Comparison of ENCODE assay signal across 8 mouse cellular contexts in the genomic region with DNA sequence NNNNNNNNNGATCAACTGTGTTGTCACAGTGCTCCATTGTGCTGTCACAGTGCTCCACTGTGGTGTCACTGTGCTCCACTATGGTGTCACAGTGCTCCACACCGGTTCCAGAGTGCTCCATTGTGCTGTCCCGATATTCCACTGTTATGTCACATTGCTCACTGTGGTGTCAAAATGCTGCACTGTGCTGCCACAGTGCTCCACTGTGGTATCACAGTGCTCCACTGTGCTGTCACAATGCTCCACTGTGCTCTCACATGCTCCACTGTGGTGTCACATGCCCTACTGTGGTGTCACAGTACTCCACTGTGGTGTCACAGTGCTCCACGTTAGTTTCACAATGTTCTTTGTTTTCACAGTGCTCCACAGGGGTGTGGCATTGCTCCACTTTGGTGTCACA.
DNase-seq lines count a peak whose midpoint lies in the region; ATAC-seq and TF ChIP-seq lines count a peak whose summit lies in the region.
"Had no signal": no experiment of that assay in that cellular context is flagged by ENCODE, and none has a peak within 500 bp of the region (broad histone marks: within the 10 kb centered on the region; RNA-seq: fewer than 3 reads in every experiment).

No protein-coding gene starts in this region.

- no peak for TF ChIP-seq POLR2A in limb, embryonic 14.5 days (IDR thresholded peaks at IDR 0.05; ENCODE audit: borderline replicate concordance, extremely low read depth, insufficient read depth, insufficient read length)

- no peak for DNase-seq in lung, embryonic 14.5 days
- DNase-seq in lung, postnatal 25 days (ENCODE audit: low spot score): no peak
- DNase-seq in limb, embryonic 14.5 days (ENCODE audit: low spot score): no peak
- DNase-seq in ovary, postnatal 10 days (ENCODE audit: low spot score): no peak
- DNase-seq in ovary, adult 18-20 months (ENCODE audit: low spot score): no peak
- DNase-seq: gastrocnemius, postnatal 14 days had no signal

- peaks cover 44% of the 10 kb centered on the region for H3K9me3 ChIP-seq in lung, embryonic 14.5 days (ENCODE audit: low read depth, low read length)
- H3K9me3 ChIP-seq in forebrain, embryonic 16.5 days (ENCODE audit: control insufficient read depth, low read length): peaks cover 35% of the 10 kb centered on the region
- peaks cover 49% of the 10 kb centered on the region for H3K9me3 ChIP-seq in limb, embryonic 14.5 days (ENCODE audit: control insufficient read depth, low read length)
- peaks cover 51% of the 10 kb centered on the region for H3K9me3 ChIP-seq in neural tube, embryonic 15.5 days (replicated peaks)

- no peak overlapping the region for H3K4me2 ChIP-seq in lung, embryonic 14.5 days
- no peak overlapping the region for H3K4me2 ChIP-seq in forebrain, embryonic 16.5 days (ENCODE audit: low read length)
- no peak overlapping the region for H3K4me2 ChIP-seq in limb, embryonic 14.5 days (replicated peaks; ENCODE audit: low read depth, low read length, severe bottlenecking)
- H3K4me2 ChIP-seq in neural tube, embryonic 15.5 days: no peak overlapping the region

- 68% methylated on average over 3 of the region's 3 CpGs for WGBS in lung, embryonic 14.5 days
- WGBS in forebrain, embryonic 16.5 days: 77% methylated on average over 3 of the region's 3 CpGs
- WGBS in limb, embryonic 14.5 days: 68% methylated on average over 3 of the region's 3 CpGs
- 74% methylated on average over 3 of the region's 3 CpGs for WGBS in neural tube, embryonic 15.5 days

- no peaks in the 10 kb centered on the region for H3K27me3 ChIP-seq in lung, embryonic 14.5 days (ENCODE audit: insufficient read depth, low read length)
- no peaks in the 10 kb centered on the region for H3K27me3 ChIP-seq in forebrain, embryonic 16.5 days (replicated peaks; ENCODE audit: control insufficient read depth, insufficient read depth, low read length)
- H3K27me3 ChIP-seq in limb, embryonic 14.5 days (ENCODE audit: control insufficient read depth, insufficient read depth, low read length): no peaks in the 10 kb centered on the region
- no peaks in the 10 kb centered on the region for H3K27me3 ChIP-seq in neural tube, embryonic 15.5 days (replicated peaks)

- no peak for TF ChIP-seq CTCF in lung, embryonic 14.5 days (IDR thresholded peaks at IDR 0.05; ENCODE audit: low read depth)

- no peaks in the 10 kb centered on the region for H3K4me1 ChIP-seq in lung, embryonic 14.5 days (ENCODE audit: insufficient read depth)
- H3K4me1 ChIP-seq in forebrain, embryonic 16.5 days (replicated peaks; ENCODE audit: control insufficient read depth, insufficient read depth, low read length): no peaks in the 10 kb centered on the region
- no peaks in the 10 kb centered on the region for H3K4me1 ChIP-seq in limb, embryonic 14.5 days (ENCODE audit: control insufficient read depth, insufficient read depth, low read length)
- no peaks in the 10 kb centered on the region for H3K4me1 ChIP-seq in neural tube, embryonic 15.5 days

- ATAC-seq in lung, embryonic 14.5 days (ENCODE audit: insufficient read depth): peak; percentile 33; the same call in 1 of the 2 replicates
- ATAC-seq in forebrain, embryonic 16.5 days: peak; percentile 43; the same call in 1 of the 2 replicates
- peak; percentile 43; the same call in 1 of the 2 replicates for ATAC-seq in limb, embryonic 14.5 days (ENCODE audit: low FRiP score, low read depth)
- ATAC-seq in neural tube, embryonic 15.5 days (ENCODE audit: low FRiP score): 0 out of 2 replicates have a peak, but pooled peaks have one; percentile 46

- H3K36me3 ChIP-seq in lung, embryonic 14.5 days (ENCODE audit: insufficient read depth): no peaks in the 10 kb centered on the region
- no peaks in the 10 kb centered on the region for H3K36me3 ChIP-seq in forebrain, embryonic 16.5 days (ENCODE audit: control insufficient read depth, insufficient read depth)
- H3K36me3 ChIP-seq in limb, embryonic 14.5 days (ENCODE audit: control insufficient read depth, insufficient read depth, low read length): no peaks in the 10 kb centered on the region
- no peaks in the 10 kb centered on the region for H3K36me3 ChIP-seq in neural tube, embryonic 15.5 days

- no peak overlapping the region for H3K9ac ChIP-seq in lung, embryonic 14.5 days
- no peak overlapping the region for H3K9ac ChIP-seq in forebrain, embryonic 16.5 days (replicated peaks; ENCODE audit: low read depth, low read length)
- no peak overlapping the region for H3K9ac ChIP-seq in limb, embryonic 14.5 days (ENCODE audit: low read depth, low read length, severe bottlenecking)
- no peak overlapping the region for H3K9ac ChIP-seq in neural tube, embryonic 15.5 days (replicated peaks)

- H3K4me3 ChIP-seq in lung, embryonic 14.5 days (ENCODE audit: low read depth, low read length): no peak overlapping the region
- no peak overlapping the region for H3K4me3 ChIP-seq in forebrain, embryonic 16.5 days (replicated peaks; ENCODE audit: low read length)
- no peak overlapping the region for H3K4me3 ChIP-seq in limb, embryonic 14.5 days (replicated peaks; ENCODE audit: low read length)
- H3K4me3 ChIP-seq in neural tube, embryonic 15.5 days (replicated peaks): no peak overlapping the region

- H3K27ac ChIP-seq in lung, embryonic 14.5 days (ENCODE audit: low read depth): no peak overlapping the region
- no peak overlapping the region for H3K27ac ChIP-seq in forebrain, embryonic 16.5 days (ENCODE audit: low read length)
- H3K27ac ChIP-seq in limb, embryonic 14.5 days (replicated peaks; ENCODE audit: low read depth, low read length): no peak overlapping the region
- H3K27ac ChIP-seq in neural tube, embryonic 15.5 days (replicated peaks): no peak overlapping the region
